Mouse (Mus musculus) midbrain, embryonic 16.5 days (tissue): Measurements from ENCODE around the gene Msrb3. TPM values are rescaled to one million over a fixed set of nuclear protein-coding genes. Genes with fewer than 3 reads are reported as not detected.

Experiments used
- ATAC-seq: fragments of 200-750 bp; cut with Nextera tagmentation; 2 replicates; pipeline ENCODE4 v1.8.0; 2017; ENCODE audit warnings: moderate TSS enrichment
- H3K27ac ChIP-seq: fragments of 300-500 bp; sonication (generic); 2 replicates; pipeline ENCODE4 v1.5.1; 2014; ENCODE audit warnings: mild to moderate bottlenecking, low read length, mixed read lengths
- H3K27me3 ChIP-seq: fragments of 300-500 bp; sonication (generic); 2 replicates; pipeline ENCODE4 v1.6.1; 2014; ENCODE audit warnings: low read depth, low read length, mixed read lengths; ENCODE audit not compliant: control insufficient read depth, insufficient read depth
- H3K36me3 ChIP-seq: fragments of 300-500 bp; sonication (generic); 2 replicates; pipeline ENCODE4 v1.6.1; 2014; ENCODE audit warnings: mild to moderate bottlenecking, low read length, moderate library complexity, mixed read lengths; ENCODE audit not compliant: control insufficient read depth, insufficient read depth
- H3K4me1 ChIP-seq: fragments of 300-500 bp; sonication (generic); 2 replicates; pipeline ENCODE4 v1.6.1; 2014; ENCODE audit warnings: mild to moderate bottlenecking, low read length, mixed read lengths; ENCODE audit not compliant: control insufficient read depth, insufficient read depth
- H3K4me2 ChIP-seq: fragments of 300-500 bp; sonication (generic); 2 replicates; pipeline ENCODE4 v1.6.1; 2014; ENCODE audit warnings: mild to moderate bottlenecking, low read length, mixed read lengths
- H3K4me3 ChIP-seq: fragments of 300-500 bp; sonication (generic); 2 replicates; pipeline ENCODE4 v1.5.1; 2014; ENCODE audit warnings: low read depth, mild to moderate bottlenecking, low read length, moderate library complexity, mixed read lengths
- H3K9ac ChIP-seq: fragments of 300-500 bp; sonication (generic); 2 replicates; pipeline ENCODE4 v1.6.1; 2014; ENCODE audit warnings: low read depth, low read length, mixed read lengths
- H3K9me3 ChIP-seq: fragments of 300-500 bp; sonication (generic); replicated peaks from 2 replicates; pipeline ENCODE4 v1.6.1; 2014; ENCODE audit warnings: mild to moderate bottlenecking, low read length, mixed read lengths; ENCODE audit not compliant: control insufficient read depth, poor library complexity, severe bottlenecking
- WGBS: fragments of 180-500 bp; shearing (Covaris S2); extraction: QIAGEN DNeasy Blood & Tissue Kit; methylation state at CpG from one replicate; pipeline ENCODE4 v1.1.7; 2014; 5-methylcytosine and 5-hydroxymethylcytosine counted together
- polyA plus RNA-seq: library from polyadenylated mRNA; unstranded; fragments of >200 nt; fragmentation: Nextera tagmentation; extraction: Ambion mirVana; gene quantifications from 2 replicates; pipeline ENCODE4 v1.2.1, GENCODE M21; 2015

Msrb3 gene
- polyA plus RNA-seq, 1 experiment from 2014 or later = 1.0 TPM

- no peak for ATAC-seq
- Histone ChIP-seq H3K27me3 (no peaks in the 10 kb centered on the region), H3K4me2 (no peak overlapping the region), H3K4me3 (no peak overlapping the region), H3K36me3 (no peaks in the 10 kb centered on the region), H3K4me1 (no peaks in the 10 kb centered on the region), H3K9me3 (no peaks in the 10 kb centered on the region), H3K27ac (no peak overlapping the region), H3K9ac (no peak overlapping the region)
- 84% methylated on average over 11 of the region's 11 CpGs for WGBS
Measured at GRCm38 (mm10) chr10:120792191-120792765, 106.6 kb downstream of the Msrb3 start.

GRCm38 (mm10) chr10:120791438-120791837 lies 107.5 kb downstream of the Msrb3 start:
- no peak for ATAC-seq
- Histone ChIP-seq H3K27ac (no peak overlapping the region), H3K4me3 (no peak overlapping the region), H3K9ac (no peak overlapping the region), H3K9me3 (no peaks in the 10 kb centered on the region), H3K27me3 (no peaks in the 10 kb centered on the region), H3K4me1 (no peaks in the 10 kb centered on the region; the same call in 1 of the 2 replicates), H3K4me2 (no peak overlapping the region), H3K36me3 (no peaks in the 10 kb centered on the region)
- WGBS = 80% methylated on average over 11 of the region's 11 CpGs

- 62% methylated on average over 10 of the region's 10 CpGs for WGBS
- H3K4me3 ChIP-seq = no peak overlapping the region
- H3K36me3 ChIP-seq = no peaks in the 10 kb centered on the region
- H3K4me2 ChIP-seq = no peak overlapping the region
- H3K27me3 ChIP-seq = no peaks in the 10 kb centered on the region
- no peaks in the 10 kb centered on the region; the same call in 1 of the 2 replicates for H3K4me1 ChIP-seq
- H3K27ac ChIP-seq = no peak overlapping the region
- no peak for ATAC-seq
- H3K9me3 ChIP-seq = no peaks in the 10 kb centered on the region
- no peak overlapping the region for H3K9ac ChIP-seq
Measured at GRCm38 (mm10) chr10:120787202-120787601, 111.7 kb downstream of the Msrb3 start.

GRCm38 (mm10) chr10:120784516-120784915 lies 114.4 kb downstream of the Msrb3 start:
- Histone ChIP-seq H3K27me3 (no peaks in the 10 kb centered on the region), H3K9me3 (no peaks in the 10 kb centered on the region), H3K4me2 (no peak overlapping the region), H3K36me3 (no peaks in the 10 kb centered on the region), H3K4me3 (no peak overlapping the region), H3K4me1 (no peaks in the 10 kb centered on the region; the same call in 1 of the 2 replicates), H3K9ac (no peak overlapping the region), H3K27ac (no peak overlapping the region)
- ATAC-seq = no peak
- WGBS = 49% methylated on average over 5 of the region's 5 CpGs

DNA sequence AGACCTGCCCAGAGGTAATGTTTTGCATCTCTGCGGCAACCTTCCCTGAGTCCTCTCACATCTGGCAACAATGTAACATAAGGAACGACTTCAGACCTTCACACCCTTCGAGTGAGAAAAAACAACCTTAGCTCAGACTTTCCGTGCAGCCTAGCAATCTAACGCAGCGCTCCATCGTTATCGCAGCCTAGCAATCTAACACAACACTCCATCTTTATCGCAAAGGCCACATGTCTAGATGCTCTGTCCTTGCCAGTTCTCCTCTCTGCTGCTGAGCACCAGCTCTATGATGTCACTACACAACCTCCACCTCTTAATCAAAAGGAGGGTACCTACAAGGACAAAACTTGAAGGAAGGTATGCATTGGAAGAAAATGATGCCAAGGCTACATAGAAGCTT lies 115.5 kb downstream of the Msrb3 start:
- H3K27ac ChIP-seq = no peak overlapping the region
- WGBS = 89% methylated on average over 9 of the region's 9 CpGs
- H3K9me3 ChIP-seq = no peaks in the 10 kb centered on the region
- H3K36me3 ChIP-seq = no peaks in the 10 kb centered on the region
- ATAC-seq = no peak
- no peak overlapping the region for H3K9ac ChIP-seq
- no peaks in the 10 kb centered on the region for H3K27me3 ChIP-seq
- H3K4me1 ChIP-seq = no peaks in the 10 kb centered on the region; the same call in 1 of the 2 replicates
- H3K4me2 ChIP-seq = no peak overlapping the region
- H3K4me3 ChIP-seq = no peak overlapping the region

DNA sequence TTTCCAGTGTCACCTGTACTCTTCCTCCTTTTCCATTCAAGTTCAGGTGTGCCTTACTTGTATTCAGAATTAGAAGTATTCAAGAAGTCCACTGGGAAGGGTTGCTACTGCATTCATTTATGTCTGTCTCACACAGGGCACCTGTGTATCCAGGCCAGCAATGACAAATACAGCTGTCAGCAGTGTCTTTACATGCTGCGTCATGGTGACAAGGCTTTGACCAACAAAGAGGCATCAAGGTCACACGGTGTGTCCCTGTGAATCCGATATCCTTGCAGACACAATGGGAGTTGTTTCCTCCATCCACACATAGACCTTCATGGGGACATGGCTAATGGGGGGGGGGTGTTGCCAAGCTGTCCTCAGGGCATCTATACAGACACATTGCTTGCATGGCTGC lies 121.4 kb downstream of the Msrb3 start:
- Histone ChIP-seq H3K4me1 (no peaks in the 10 kb centered on the region), H3K27me3 (no peaks in the 10 kb centered on the region), H3K4me2 (no peak overlapping the region), H3K9me3 (peaks cover 6% of the 10 kb centered on the region), H3K9ac (no peak overlapping the region), H3K36me3 (no peaks in the 10 kb centered on the region), H3K27ac (no peak overlapping the region), H3K4me3 (no peak overlapping the region)
- 82% methylated on average over 3 of the region's 3 CpGs for WGBS
- ATAC-seq = no peak

DNA sequence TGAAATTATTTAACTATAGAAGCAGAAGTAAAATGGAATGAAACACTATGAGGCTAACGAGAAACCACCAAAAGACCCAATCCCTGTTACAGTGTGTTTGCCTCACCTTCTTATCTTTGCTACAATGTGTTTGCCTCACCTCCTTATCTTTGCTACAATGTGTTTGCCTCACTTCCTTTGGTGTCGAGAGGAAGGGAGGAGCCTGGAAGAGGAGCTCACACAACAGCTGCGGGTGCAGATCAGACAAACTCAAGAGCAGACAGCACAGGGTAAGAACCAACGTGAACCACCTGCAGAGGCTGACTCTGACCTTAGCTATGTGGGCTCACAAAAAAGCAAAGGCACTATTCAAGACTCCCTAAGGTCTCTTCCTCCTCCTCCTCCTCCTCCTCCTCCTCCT lies 123.5 kb downstream of the Msrb3 start:
- H3K4me3 ChIP-seq = no peak overlapping the region
- no peak overlapping the region for H3K4me2 ChIP-seq
- ATAC-seq = no peak
- H3K9me3 ChIP-seq = peaks cover 6% of the 10 kb centered on the region
- no peaks in the 10 kb centered on the region for H3K36me3 ChIP-seq
- no peak overlapping the region for H3K27ac ChIP-seq
- H3K4me1 ChIP-seq = no peaks in the 10 kb centered on the region
- H3K9ac ChIP-seq = no peak overlapping the region
- 78% methylated on average over 4 of the region's 4 CpGs for WGBS
- no peaks in the 10 kb centered on the region for H3K27me3 ChIP-seq

DNA sequence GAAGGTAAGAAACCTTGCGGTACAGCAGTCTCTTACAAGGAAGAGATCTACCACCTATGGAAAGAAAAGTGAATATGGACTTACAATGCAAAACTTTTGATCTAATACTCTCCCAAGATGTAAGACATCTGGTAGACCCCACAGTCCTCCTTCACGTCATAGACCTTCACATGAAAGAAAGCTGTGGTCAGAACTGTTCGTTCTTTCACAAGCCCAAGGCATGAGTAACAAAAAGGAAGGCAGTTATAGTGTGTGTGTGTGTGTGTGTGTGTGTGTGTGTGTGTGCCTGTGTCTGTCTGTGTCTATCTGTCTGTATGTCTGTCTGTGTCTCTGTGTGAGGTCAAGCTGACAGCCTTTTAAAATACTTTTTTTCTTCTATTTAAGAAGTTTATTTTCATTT lies 131.5 kb downstream of the Msrb3 start:
- no peak overlapping the region for H3K4me2 ChIP-seq
- no peaks in the 10 kb centered on the region for H3K27me3 ChIP-seq
- 94% methylated on average over 3 of the region's 3 CpGs for WGBS
- H3K36me3 ChIP-seq = no peaks in the 10 kb centered on the region
- peaks cover 5% of the 10 kb centered on the region for H3K4me1 ChIP-seq
- no peak overlapping the region for H3K9ac ChIP-seq
- no peak overlapping the region for H3K27ac ChIP-seq
- no peak for ATAC-seq
- no peaks in the 10 kb centered on the region for H3K9me3 ChIP-seq
- H3K4me3 ChIP-seq = no peak overlapping the region

DNA sequence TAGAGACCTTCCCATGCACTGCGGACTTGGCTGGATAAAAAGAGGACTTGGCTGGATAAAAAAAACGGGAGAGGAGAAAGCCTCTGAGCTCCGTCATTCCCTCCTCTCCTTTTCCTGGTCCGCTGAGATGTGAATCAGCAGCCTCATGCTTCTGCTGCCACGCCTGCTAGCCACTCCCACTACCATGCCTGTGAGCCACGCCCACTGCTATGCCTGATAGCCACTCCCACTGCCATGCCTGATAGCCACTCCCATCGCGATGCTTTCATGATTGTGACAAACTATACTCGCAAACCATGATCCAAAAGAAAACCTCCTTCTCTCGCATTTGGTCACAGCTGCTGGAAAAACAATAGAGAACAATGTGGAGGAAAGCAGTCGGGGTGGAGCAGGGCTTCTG lies 133.5 kb downstream of the Msrb3 start:
- Histone ChIP-seq H3K4me1 (peaks cover 5% of the 10 kb centered on the region), H3K27me3 (no peaks in the 10 kb centered on the region), H3K9me3 (no peaks in the 10 kb centered on the region), H3K36me3 (no peaks in the 10 kb centered on the region), H3K27ac (no peak overlapping the region), H3K4me3 (no peak overlapping the region), H3K4me2 (no peak overlapping the region), H3K9ac (no peak overlapping the region)
- no peak for ATAC-seq
- 94% methylated on average over 11 of the region's 11 CpGs for WGBS
